Mouse (Mus musculus) gonadal fat pad, adult 2 months (tissue): Measurements from ENCODE around the gene Mesp1. TPM values are rescaled to one million over a fixed set of nuclear protein-coding genes. Genes with fewer than 3 reads are reported as not detected.

ENCODE experiments used
- DNase-seq: peaks from one replicate; pipeline ENCODE4 v3.0.0-alpha.2; 2012; ENCODE audit warnings: low read depth
- polyA plus RNA-seq: library from polyadenylated mRNA; depleted of rRNA; stranded (reverse); fragments of >200 nt; gene quantifications from 2 replicates; pipeline ENCODE4 v1.2.3, GENCODE M21; 2012; rRNA removed

The Mesp1 gene
- polyA plus RNA-seq, result 0.55 and 1.4 TPM in 2 replicates

DNA sequence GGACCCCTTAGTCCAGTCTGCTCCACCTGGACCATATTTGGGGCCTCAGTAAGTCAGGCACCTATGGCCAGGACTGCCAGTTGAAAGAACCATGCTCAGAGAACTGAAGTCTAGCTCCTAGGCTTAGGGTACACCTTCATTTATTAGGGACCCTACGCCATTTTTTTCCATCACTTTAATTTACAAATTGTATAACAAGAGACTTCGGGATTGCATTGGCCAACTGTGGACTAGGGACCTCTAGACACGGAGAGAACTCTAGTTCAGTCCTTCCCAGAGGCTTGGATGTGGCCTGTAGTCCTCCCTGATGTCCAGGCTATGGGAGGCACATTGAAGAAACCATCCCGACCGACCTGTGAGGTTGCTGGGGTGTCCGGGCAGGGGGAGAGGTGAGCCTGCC, at the start of gene Mesp1:
Gene Mesp1 (minus strand): TSS at position 101 of the 400 bp plus-strand sequence.
- no peak for DNase-seq

- DNase-seq, result no peak
Measured at GRCm38 (mm10) chr7:79842163-79842562, 48.6 kb upstream of the Mesp1 start.

GRCm38 (mm10) chr7:79837247-79837646, 43.7 kb upstream of the Mesp1 start:
- DNase-seq, result no peak

- DNase-seq, result no peak
Measured at GRCm38 (mm10) chr7:79835196-79835595, 41.6 kb upstream of the Mesp1 start.

GRCm38 (mm10) chr7:79832980-79833379, 39.4 kb upstream of the Mesp1 start:
- DNase-seq, result no peak

DNA sequence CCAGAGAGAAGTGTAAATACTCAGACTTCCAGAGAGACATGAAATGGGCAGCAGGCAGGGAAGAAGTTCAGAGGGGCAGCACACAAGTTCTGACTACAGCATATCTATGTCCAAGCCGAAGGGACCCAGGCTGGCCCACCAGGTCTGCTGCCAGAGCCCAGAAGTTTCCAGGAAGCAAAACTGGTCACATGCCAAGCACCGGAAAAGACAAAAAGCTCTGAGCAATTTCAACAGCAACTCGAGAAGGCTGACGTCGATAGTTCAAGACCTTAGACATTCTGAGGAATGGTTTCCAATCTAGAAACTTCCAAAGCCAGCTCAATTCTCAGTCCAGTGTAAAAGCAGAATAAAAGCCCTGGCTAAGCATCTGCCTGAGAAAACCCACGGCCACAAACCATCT, 38.0 kb upstream of the Mesp1 start:
- DNase-seq, result no peak

DNA sequence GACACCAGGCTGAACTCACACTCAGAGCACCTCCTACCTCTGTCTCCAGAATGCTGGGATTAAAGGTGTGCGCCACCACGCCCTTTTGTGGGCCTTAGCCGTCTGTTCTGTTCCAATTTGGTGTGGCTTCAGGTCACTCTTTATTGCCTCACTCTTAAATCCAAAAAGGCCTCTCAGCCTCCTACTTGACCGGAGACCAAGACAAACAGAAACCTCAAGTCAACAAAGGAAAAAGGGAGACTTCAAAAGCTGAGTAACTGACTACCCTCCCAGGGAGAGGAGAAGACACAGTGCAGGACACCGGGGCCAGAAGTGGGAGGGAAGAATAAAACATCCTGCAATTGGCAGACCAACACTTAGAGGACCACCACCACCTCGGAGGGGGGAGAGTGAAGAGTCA, 37.6 kb upstream of the Mesp1 start:
- peak; percentile 86 for DNase-seq

- no peak for DNase-seq
Measured at GRCm38 (mm10) chr7:79828341-79828740, 34.8 kb upstream of the Mesp1 start.

DNA sequence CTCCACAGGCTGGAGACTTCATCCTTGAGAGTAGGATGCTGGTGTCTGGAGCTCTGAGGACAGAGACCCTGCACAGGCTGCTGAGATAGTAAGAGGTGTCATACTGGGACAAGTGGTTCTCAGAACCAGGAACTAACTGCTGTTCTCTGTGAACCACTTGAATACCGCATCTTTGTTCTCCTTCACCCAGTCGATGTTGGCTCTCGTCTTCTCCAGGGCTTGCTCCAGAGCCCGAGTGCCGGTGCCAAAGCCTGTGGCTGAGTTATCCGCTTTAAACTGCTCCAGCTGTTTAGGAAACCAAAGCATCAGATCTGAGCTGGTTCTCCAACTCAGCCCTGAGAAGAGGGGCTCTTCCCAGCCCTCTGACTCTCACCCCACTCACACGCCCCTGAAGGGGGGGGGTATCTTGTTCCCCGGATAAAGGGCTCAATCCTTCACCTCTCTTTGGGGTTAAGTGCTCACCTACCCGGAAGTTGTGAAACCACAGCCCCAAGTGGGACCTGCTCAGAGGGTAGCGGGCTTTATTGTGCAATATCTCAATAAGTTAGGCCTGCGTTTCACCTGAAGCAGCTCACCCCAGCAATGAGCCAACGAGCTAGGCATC, 28.6 kb upstream of the Mesp1 start:
- DNase-seq, result no peak

DNA sequence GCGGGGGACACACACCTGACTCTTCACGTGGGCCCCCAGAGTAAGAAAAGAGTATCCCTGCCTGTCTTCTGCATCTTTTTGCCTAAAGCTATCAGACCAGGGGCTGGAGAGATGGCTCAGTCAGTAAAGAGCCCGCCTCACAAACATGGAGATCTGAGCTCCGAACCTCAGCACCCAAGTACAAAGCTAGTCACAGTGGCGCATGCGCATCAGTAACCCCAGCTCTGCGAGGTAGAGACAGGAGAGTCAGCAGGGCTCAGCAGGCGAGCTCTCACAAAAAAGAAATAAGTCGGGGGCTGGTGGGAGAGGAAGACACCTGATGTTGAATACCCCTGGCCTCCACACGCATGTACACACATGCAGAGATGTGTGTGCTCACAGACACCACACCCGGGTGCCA, 26.4 kb upstream of the Mesp1 start:
- no peak for DNase-seq

- DNase-seq, result no peak
Measured at GRCm38 (mm10) chr7:79819515-79819914, 25.9 kb upstream of the Mesp1 start.

DNA sequence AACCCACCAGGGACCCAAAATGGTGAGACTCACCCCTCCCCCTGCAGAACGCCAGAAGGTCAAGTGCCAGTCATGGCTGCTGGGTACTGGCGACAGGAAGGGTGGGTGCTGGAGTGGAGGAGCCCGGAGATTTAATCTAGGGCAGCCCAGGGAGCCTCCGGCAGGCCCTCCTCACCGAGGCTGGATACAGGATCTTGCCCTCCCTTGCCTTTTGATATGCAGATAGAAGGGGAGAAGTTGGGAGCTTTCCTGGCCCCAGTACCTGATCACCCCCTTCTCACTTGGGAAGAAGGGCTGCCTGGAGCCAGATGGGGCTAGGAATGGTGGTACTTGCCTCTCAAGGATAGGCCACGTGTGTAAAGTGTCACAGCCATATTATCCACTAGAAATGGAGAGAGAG, 24.7 kb upstream of the Mesp1 start:
- DNase-seq, result no peak

DNA sequence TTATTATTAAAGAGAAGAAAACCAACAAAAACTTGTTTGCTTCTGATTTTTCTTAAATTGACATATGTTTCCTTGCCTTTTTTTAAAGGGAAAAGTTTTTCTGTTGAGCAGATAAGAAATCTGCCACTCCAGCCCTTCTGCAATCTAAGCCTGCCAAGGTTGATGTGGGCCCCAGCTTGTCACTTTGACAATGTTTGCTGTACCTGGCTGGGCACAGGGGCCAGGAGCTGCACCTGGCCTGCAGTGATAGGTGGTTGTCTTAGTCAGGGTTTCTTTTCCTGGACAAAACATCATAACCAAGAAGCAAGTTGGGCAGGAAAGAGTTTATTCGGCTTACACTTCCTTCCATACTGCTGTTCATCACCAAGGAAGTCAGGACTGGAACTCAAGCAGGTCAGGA, 19.8 kb upstream of the Mesp1 start:
- DNase-seq, result no peak

DNA sequence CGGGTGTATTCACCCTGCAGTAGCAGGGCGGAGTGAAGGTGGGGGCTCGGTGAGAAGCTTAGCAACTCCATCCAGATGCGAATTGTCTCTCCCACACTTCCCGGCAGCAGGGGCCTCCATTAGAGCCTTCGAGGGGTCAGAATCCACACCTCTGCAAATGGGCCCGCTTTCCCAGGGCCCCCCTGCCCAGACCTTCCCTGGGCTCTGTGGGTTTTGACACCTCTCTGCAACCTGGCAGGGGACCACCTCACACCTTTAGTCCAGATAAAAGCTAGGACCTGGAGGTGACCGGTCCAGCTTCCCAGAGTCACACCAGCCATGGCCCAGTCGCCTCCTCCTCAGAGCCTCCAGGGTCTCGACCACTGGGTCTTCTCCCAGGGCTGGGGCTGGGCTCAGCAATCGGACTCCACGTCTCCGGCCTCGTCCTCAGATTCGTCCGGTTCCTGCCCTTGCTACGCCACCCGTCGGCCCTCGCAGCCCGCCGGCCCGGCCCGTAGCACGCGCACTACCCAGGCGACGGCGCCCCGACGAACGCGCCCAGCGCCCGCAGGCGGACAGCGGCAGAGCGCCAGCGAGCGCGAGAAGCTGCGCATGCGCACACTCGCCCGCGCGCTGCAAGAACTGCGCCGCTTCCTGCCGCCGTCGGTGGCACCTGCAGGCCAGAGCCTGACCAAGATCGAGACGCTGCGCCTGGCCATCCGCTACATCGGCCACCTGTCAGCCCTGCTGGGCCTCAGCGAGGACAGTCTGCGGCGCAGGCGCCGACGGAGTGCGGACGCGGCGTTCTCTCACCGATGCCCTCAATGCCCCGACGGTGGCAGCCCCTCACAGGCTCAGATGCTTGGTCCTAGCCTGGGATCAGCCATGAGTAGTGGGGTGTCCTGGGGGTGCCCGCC, 17.3 kb upstream of the Mesp1 start, which contains the start of gene Mesp2:
Gene Mesp2 (plus strand): TSS at position 117 of the 896 bp plus-strand sequence.
- no peak for DNase-seq

- no peak for DNase-seq
Measured at GRCm38 (mm10) chr7:79808561-79808960, 15.0 kb upstream of the Mesp1 start.

GRCm38 (mm10) chr7:79803887-79804286, 10.3 kb upstream of the Mesp1 start:
- DNase-seq, result no peak

DNA sequence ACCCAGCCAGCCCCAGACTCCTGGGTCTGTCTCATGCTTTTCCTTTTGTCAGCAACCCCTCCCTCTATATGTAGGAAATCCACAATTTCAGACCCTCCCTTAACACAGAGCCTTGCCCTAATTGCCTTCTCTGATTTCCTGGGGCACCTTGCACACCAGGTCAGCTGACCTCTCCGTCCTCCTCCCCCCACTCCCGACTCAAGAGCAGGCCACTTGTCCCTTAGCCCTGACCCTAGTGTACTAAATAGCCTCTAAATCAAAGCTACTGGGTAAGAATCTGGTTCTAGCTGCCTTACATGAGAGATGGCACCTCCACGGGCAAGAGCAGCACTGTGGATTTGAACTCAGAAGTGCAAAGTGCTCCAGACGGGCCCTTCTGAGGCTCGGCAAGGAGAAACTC, 8.4 kb upstream of the Mesp1 start:
- no peak for DNase-seq

GRCm38 (mm10) chr7:79801391-79801790, 7.8 kb upstream of the Mesp1 start:
- no peak for DNase-seq

GRCm38 (mm10) chr7:79800336-79800735, 6.7 kb upstream of the Mesp1 start:
- peak; percentile 98 for DNase-seq

GRCm38 (mm10) chr7:79799506-79799905, 5.9 kb upstream of the Mesp1 start:
- no peak for DNase-seq

DNA sequence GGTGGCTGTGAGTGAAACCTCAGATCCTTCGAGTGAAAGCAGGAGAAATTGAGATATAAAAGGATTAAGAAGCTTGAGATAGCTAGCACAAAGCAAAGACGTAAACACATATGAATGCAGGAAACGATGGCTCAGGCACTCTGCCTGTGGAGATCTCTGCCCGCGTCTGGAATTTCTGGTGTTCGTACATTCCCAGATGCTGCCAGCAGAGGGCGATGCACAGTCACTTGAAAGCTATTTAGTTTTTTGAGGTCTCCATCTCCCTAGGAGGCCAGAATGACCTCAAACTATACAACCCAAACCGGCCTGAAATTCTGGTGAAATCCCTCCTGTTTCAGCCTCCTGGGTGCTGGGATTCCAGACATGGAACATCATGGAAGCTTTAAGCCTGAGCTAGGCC, 5.5 kb upstream of the Mesp1 start:
- no peak for DNase-seq

DNA sequence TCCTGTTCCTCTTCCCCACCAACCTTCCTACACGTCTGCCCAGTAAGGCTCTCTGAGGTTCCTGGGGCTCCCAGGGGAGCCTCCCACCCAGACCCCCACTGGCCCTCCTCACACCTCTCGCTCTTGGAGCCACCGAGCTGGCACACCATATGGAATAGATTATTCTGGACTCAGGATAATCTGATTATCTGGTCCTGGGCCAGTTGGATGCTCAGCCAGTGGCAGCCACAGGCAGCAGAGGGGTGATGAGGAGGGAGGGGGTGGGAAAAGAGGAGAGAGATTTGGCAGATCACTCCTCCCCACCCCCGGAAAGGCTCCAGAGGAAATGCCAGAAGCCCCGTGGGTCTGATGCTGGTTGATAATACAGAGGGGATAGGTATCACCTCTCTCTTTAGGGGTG, 5.0 kb upstream of the Mesp1 start:
- DNase-seq, result no peak
